Mouse (Mus musculus) brain, embryonic 14.5 days (tissue): ENCODE results near the gene Aig1.

Source experiments
- CTCF ChIP-seq: fragments of 200-500 bp; IDR thresholded peaks from 2 replicates; pipeline ENCODE4 v1.5.1; 2012; ENCODE audit warnings: inconsistent platforms, mild to moderate bottlenecking, moderate library complexity, borderline replicate concordance; ENCODE audit not compliant: insufficient read depth, insufficient read length; ENCODE audit errors: extremely low read depth
- POLR2A ChIP-seq: fragments of 200-500 bp; IDR thresholded peaks from 2 replicates; pipeline ENCODE4 v1.6.1; 2012; ENCODE audit warnings: mild to moderate bottlenecking, inconsistent platforms, borderline replicate concordance; ENCODE audit not compliant: poor library complexity, insufficient read depth, insufficient read length, severe bottlenecking; ENCODE audit errors: extremely low read depth

DNA sequence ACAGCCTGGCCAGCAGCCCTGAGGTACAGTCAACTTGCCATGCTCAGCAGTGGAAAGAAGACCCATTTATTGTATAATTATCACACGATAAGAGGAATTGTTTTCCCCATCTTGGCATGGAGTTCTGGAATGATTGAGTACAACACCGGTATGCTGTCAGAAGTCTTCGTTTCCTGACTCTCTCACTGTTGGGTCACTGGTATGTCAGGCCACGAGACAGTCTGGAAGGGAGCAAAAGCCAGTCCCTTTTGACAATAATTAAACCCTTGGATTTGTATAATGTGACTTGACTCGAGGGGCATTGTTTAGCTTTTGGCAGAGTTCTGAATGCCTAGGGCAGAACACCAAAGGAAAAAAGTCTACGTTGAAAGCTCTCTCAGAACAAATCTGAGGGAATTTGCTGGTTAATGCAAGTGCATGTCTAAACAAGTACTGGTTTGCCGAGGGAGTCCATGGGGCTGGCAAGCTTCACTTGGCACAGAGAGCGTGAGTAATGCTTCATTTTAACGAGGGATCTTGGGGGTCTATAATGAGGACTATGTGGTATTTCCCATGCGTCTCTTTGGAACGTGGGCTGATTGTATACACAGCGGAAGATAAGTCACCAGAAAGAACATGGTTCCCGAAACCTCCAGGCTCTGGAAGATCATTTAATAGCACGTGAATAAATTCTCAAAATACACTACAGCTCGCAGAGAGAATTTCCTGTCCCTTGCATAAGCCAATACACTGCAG, 180.2 kb downstream of the Aig1 start:
- no peak for TF ChIP-seq CTCF
- no peak for TF ChIP-seq POLR2A
